Mouse (Mus musculus) bone marrow macrophage, adult 2 months (primary cell): ENCODE measurements around the gene Ddit4.

Source experiments
- CTCF ChIP-seq: IDR thresholded peaks from 2 replicates; pipeline ENCODE4 v1.5.1; 2012; ENCODE audit warnings: low read depth, mild to moderate bottlenecking, low read length, moderate library complexity
- POLR2A ChIP-seq: IDR thresholded peaks from 2 replicates; pipeline ENCODE4 v1.6.1; 2012; ENCODE audit warnings: mild to moderate bottlenecking, low read depth, low read length, borderline replicate concordance

DNA sequence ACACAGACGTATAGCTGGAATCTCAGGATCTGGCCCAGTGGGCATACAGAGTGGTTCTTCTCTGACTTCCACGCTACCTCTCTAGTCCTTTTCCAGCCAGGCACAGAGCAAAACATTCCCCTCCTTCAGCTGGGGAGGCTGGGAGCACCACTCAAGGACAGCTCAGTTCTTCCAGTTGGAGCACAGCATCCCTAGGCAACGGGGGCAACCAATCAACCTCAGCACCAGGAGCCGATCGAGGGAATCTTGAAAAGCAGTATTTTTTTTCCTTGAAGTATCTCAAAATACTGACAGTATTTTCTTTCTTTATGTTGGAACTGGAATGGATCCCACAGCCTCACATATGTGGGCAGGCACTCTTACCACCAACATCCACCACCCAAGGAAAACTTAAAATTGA is 5.0 kb upstream of the Ddit4 start:
- TF ChIP-seq POLR2A, result no peak
- no peak for TF ChIP-seq CTCF
